Mouse (Mus musculus) gonadal fat pad, adult 2 months (tissue): ENCODE data around the gene Tjp2. TPM values are rescaled to one million over a fixed set of nuclear protein-coding genes. Genes with fewer than 3 reads are reported as not detected.
"Not testable (repeated sequence)": the region's sequence is repeated elsewhere in the genome, so short reads cannot be mapped to it uniquely, and the experiment has no call there.

Experiments used
- DNase-seq: peaks from one replicate; pipeline ENCODE4 v3.0.0-alpha.2; 2012; ENCODE audit warnings: low read depth
- polyA plus RNA-seq: library from polyadenylated mRNA; depleted of rRNA; stranded (reverse); fragments of >200 nt; gene quantifications from 2 replicates; pipeline ENCODE4 v1.2.3, GENCODE M21; 2012; rRNA removed

Gene Tjp2
- 22.3 and 33.9 TPM in 2 replicates for polyA plus RNA-seq

DNA sequence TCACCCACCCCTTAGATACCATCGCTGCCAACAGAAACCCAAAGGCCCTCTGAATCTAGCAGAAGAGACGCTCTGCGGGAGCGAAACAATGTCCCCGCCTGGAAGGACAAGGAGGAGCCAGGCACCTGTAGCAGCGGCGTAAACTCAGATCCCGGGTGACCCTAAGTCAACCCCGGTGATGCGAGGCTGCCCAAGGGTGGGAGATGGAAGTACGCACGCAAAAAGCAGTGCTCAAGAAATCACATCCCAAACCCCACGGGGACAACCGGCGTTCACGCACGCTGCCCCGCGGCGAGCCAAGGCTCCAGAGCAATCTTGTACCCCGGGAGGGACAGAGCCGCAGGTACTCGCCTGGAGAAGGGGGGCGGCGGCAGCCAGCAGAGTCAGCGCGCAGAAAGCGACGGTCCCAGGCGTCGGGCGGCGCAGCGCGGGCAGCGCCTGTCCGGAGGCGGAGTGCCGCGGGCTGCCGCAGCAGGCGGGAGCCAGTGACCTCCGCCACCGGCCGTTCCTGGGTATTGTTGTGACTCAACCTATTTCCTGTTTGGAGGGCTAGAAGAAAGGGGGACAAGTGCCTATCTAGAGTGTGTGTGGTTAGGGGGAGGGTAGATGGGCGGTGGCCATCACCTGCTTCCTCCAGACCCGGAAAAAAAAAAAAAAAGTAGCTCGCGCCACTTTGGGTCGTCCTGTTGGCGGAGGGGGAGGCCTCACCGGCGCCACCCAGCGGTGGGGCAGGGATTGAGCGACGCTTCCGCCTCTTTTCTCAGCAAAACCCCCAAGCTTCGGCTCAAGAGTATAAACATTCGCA is at the start of gene Tjp2:
Tjp2 (minus strand) TSS at position 531 of the 805 bp plus-strand sequence.
- DNase-seq, result no peak

DNA sequence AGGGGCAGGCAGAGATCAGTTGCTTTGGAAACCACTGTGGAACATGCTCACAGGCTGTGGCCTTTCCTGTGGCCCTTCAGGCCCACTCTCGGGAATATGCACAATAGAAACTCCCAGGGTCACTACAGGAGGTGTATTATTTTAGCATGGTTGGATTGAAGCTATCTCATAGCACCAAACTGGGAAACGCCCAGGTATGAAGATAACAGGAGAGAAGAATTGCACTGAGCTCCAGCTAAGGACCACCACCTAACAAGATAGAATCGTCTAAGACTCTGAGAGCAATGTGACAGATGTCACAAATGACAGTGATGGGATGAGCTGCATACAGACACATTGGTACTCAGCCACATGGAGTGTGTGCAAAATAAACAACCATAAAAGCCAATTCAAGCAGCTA is 49.5 kb upstream of the Tjp2 start:
- DNase-seq, result no peak

DNA sequence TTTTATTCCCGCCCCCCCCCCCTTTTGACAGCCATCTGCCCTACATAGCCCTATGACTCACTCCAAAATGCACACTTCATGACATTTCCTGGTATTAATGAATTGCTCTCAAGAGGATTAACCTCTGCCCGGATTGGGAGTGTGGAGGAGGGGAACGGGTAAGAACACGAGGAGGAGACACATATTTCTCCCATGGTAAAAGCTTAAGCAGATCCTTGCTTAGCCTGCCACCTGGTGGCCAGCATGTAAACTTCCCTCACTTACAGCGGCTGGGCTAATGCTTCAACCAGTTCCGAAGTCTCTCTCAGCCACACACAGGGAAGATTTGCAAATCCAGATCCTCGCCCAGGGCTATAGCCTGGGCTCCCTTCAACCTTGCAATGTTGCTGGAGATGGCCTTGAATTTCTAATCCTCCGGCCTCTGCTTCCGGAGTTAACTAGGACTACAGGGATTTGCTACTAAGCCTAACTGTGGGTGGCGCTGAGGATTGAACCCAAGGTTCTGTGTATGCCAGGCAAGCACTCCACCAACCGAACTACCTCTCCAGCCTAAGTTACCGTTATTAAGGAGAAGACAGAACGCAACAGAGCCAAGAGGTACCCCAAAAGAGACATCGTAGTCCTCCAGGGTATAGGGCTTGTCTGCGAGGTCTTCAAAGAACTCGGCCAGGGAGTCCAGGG is 47.1 kb upstream of the Tjp2 start:
- DNase-seq, result peak; percentile 76

DNA sequence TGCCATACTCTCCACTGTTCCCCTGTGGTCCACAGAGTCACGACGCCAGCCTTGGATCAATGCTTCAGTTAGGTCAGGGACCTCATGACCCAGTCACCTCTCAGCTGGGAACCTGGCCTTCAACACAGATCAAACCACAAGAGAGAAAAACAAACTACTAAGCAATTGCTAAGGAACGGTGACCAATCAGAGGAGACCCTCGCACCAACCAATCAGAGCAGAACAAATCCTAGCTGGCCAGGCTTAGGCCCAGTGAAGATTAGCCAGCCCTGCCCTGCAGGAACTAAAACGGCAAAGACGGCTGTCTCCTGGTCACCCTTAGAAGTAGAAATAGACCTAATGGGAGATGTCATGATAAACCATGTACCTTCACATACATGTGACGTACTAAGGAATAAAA is 46.5 kb upstream of the Tjp2 start:
- no peak for DNase-seq

DNA sequence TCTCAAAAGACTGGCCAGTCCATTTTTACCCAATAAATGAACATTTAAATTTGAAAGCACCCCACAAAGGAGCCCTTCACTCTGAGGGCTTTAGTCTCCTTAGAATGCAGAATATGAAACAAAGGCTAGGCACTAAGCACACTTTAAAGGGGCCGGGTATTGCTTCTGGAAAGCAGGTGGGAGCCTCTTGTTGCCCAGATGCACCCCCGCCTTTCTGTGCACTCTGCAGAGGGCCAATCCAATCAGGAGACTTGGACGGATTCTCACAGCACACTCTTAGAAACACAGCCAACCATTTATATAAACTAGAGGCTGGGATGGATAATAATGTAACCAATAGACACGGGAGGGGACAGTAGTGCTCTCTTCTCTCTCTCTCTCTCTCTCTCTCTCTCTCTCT is 43.7 kb upstream of the Tjp2 start:
- DNase-seq, result no peak

DNA sequence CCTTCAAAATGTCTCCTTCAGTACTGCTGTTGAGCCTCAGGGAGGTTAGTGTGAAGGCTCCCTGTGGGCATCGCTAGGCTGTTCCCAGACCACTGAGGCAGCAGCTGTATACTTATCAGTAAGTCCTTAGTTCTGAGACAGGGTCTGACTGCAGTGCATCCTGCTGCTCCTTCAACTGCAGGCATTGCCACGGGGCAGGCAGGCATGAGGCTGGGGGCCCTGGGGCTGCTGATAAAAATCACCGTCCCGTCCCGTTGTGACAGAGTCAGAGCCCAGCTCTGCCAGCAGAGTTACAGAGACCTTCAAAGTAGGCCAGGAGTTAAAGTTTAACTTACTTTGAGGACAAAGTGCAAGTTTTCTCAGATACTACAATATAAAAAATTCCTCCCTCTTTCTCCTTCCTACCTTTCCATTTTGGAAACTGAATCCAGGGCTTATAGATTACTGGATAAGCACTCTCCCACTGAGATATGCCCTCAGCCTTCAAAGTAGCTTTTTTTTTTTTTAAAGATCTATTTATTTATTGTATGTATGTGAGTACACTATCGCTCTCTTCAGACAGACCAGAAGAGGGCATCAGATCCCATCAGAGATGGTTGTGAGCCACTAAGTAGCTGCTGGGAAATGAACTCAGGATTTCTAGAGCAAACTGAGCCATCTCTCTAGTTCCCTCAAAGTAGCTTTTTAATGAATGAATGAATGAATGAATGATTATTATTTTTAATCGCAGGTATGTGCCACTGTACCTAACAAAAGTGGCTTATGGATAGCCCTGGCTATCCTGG is 41.4 kb upstream of the Tjp2 start:
- no peak for DNase-seq

DNA sequence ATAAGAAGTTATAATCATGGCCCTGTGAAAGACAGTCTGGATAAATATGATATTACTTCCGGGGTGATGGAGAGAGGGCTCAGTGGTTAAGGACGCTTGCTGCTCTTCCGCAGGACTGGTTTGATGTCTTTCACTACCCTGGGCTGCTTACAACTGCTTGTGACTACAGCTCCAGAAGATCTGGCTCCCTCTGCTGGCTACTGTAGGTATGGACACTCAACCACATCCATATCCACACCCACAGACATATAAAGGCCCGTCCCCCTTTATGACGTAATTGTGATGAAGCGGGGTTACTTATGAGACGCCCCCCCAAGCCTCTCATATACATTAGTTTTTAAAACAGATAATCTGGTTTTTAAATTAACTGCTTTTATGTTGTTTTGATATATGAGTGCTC is 40.2 kb upstream of the Tjp2 start:
- DNase-seq, result no peak

DNA sequence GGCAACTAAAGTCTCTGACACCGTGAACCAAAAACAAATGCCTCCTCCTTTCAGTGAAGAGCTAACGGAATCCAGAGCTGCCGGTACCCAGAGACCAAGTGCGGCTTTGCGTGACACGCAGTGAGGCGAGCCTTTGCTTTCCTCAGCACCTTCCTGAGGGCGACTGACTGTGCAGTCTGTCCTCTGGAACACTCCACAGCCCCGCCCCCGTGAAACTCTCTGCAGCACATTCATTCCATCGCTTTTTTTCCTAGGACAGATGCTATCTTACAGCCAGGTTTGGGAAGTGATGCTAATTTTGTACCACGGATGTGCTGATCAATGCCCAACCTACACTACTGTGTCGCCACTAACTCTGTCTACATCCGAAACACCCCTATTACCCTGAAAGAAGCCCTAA is 37.9 kb upstream of the Tjp2 start:
- no peak for DNase-seq

DNA sequence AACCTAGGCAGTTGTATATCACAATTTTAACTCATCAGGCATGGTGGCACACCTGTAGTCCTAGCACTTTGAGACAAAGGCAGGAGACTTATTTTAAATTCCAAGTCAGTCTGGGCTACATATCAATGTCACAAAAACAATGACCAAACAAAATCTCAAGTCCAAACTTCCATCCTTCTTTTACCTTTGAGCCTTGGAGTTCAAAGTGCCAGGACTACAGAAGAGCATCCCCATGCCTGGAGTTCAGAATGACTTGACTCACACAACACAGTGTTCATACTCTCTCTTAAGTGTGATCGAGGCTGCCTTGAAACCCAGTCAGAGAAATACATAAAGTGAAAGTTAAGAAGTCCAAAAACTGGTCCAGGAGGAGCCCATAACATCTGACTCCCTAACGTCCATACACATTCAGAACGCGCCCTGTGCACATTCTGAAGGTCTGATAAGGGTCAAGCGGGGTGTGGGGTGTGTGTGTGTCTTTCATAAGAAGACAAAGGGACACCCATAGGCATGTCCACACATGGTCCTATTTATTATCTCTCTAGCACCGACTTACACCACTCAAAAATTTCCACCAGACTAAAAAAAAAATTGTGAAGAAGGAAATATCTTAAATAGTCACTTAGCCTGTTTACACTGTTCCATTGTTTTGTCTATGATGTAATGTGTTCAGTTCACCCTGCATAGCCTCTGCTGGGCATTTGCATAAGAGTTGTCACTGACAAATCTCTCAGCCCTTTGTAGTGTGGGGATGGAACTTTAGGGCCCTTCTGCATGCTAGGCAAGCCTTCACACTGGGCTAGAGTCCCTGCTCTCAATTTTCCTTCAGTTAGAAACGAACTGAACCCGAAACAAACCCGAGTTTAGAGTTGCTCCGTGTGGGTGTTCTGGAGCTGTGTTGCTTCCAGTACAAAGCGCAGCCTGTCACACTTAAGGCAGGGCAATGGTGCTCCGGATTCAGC is 34.8 kb upstream of the Tjp2 start:
- no peak for DNase-seq

DNA sequence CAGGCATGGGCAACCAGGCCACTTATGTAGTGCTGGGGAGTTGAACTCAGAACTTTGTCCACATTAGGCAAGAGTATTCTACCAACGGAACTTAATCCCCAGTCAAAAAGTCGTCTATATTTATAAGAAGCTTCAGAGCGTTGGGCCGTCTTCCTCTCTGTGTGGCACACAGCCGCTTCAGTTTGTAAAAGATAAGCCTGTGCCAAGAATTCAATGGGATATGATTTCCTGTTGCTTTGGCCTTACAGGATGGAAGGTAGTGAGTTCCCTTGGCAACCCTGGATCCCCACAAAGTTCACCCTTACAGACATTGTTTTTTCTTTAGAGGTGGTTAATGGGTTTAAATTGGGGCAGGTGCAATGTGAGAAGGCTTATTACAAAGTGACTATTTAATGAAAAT is 33.5 kb upstream of the Tjp2 start:
- DNase-seq, result no peak

DNA sequence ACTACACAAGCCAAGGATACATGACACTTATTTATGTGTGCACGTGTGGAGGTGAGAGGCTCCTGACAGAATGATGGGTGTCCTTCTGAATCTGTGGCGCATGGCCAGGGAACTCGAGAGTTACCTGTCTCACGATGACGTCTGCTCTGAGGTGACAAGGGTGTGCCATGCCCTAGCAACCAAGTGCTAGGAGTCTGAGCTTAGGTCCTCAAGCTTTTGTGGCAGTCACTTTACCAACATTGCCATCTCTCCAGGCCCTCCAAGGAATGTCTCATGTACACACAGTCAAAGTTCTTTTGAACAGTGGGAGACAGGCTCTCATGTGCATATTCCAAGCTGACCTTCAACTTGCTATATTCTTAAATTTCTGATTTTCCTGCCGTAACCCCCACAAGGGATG is 33.1 kb upstream of the Tjp2 start:
- DNase-seq, result no peak

DNA sequence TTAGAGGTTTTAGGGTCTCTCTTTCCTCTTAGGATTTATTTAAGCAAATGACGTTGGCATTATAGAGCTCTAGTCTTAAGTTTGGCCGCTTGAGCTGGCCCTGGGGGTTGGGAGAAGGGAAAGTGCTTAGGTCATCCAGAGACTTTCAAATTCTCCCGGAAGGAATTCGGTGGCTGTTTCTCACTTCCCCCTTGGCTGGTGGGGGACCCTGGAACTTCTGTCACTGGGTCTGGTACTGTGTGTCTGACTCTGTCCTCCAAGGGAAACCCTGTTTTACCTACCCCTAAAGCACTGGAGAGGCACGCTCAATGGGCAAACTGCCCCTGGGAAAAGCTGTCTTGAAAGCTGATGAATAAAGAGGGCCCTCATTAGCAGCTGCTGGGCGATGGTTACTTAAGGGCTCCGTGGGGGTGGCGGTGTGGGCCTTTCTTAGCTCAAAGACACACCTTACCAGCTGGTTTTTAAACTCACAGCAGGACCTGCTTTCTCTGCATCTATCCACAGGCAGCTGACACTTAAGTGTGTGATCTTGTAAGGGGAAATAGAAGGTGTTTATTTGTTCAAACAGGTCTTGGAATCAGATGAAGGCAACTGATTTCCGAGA is 28.9 kb upstream of the Tjp2 start:
- DNase-seq, result no peak

DNA sequence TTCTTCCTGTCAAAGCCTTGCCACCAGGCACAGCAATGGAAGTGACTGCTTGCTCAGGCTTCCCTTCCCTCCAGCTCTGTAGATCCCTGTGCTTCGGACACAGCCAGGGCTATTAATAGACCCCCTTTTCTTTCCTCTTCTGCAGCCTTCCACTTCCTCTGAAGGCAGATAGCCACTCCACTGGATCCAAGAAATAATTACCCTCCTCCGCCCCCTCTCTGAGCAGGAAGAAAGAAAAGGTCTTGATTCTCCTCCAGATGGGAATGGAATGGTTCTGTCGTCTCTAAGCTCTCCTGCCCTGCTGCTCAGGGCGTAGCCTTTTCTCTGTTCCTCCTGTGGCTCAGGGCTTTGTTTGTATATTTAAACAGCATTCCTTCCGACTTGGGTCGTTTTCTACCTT is 27.0 kb upstream of the Tjp2 start:
- DNase-seq, result no peak

DNA sequence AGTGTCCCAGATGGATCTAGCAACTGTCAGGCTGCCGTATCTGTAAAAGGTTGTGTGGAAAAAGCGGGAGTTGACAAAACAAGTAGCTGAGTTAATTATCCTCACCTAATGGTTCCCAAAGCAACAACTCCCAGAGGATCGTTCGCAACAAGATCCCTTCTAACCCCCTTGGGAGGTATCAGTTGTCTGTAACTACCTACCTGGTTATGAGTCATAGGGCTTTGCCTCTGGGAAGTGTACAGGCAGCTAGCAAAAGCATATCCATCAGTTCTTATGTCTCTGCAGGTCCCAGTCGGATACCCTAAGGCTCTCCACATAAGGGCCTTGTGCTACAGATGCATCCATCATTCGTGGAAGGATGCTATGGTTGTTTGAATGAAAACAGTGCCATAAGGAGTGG is 18.5 kb upstream of the Tjp2 start:
- no peak for DNase-seq

DNA sequence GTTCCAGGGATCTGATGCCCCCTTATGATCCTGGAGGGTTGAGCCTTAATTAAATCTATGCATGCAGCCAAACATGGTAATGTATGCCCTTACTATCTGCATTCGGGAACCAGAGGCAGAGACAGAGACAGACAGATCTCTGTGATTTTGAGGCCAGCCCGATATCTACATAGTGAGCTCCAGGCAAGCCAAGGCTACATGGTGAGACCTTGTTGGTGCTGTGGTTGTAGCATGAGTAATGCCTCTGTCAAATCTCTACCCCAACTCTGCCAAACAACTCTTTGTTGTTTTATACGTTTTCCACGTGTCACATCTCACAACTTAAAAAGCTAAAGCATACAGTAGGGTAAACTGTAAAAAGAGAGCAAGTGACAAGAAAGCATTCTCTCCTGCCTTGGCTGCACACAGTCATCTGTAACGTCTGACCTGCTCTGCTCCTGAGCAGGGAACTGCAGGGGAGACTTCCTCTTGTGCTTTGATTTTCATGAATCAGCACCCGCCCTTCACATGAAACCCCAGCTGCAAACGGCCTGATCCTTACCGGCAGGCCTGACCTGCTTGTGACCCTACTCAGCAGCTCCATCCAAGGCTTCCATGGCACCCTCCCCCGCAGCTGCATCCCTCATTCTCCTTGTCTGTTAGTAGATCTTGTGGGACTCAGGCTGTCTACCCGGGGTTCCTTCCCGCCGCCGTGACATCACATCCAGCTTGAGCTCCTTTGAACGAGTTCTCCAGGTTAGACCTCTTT is 17.1 kb upstream of the Tjp2 start:
- DNase-seq, result no peak

DNA sequence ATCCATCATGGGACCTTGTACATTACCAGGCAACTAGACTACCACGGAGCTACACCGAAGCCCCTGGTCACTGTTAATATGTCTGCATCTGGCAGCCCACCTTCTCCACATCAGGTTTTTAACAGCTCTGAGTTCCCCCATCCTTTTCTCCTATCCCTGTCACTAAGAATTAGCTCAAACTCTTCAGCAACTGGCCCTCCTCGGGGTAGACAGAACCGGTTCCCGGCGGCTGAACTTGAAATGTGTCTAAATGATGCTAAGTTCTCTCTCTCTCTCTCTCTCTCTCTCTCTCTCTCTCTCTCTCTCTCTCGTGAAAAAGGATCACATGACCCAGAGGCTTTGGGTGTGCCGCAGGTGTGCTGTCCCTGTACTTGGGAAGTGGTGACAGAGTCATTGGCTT is 16.4 kb upstream of the Tjp2 start:
- no peak for DNase-seq

DNA sequence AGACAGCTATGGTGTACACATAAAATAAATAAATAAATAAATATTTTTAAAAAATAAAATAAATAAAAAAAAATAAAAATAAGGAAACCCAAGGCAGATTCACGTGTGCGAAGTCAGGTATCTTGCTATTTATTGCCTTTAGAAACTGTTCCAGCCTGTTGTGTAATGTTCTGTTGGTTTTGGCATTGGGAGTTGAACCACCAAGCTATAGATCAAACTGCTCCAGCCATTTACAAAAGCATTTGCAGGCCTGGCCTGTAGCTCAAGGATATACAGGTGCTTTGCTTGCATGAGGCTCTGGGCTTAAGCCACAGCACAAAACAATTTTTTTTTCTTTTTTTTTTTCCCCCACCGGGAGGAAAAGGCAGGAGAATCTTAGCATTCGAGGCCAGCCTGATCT is 13.2 kb upstream of the Tjp2 start:
- peak; percentile 92 for DNase-seq

DNA sequence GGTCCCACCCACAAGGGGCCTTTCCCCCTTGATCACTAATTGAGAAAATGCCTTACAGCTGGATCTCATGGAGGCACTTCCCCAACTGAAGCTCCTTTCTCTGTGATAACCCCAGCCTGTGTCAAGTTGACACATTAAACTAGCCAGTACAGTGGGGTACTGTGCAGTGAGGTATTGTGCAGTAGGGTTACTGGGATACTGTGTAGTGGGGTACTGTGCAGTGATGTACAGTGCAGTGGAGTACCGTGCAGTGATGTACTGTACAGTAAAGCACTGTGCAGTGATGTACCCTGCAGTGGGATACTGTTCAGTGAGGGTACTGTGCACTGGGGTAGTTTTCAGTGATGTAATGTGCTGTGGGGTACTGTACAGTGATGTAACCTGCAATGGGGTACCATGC is 7.5 kb upstream of the Tjp2 start:
- not testable (repeated sequence) for DNase-seq

DNA sequence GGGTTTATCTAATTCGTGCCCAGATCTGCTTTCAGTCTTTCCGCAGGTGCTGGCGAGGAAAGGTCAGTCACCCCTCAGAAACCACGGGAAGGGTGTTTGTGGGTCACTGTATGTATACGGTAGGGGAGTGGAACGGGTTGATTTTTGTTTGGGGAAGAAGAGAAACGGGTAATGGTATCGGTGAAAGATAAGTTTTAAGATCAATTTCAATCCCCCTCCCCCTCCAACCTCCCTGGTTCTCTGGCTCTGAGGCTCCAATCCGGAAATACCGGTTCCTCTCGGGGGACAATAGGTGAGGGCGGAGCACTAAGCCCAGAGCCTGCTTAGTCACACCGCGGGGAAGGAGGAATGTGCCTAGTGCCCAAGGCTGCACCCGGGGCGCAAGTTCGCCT is 471 bp upstream of the Tjp2 start:
- DNase-seq, result no peak

DNA sequence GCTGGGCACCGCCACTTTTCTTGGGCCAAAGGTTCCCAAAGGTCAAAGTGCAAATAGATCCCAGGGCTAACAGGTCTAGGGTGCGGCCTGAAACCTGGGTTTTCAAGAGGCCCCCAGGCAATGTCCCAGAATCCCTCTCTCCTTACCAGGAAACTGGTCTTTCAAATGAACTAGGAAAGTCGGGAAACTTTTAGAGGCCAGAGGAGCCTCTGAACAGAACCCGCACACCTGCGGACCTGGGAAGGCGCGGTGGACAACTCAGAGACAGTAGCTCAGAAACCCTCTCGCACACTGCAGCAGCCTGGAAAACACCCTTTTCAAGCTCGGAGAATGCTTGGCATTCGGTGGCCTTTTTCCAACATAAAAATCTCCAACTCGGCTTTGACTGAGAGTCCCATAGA is 979 bp downstream of the Tjp2 start:
- DNase-seq, result no peak
